Mouse (Mus musculus): ENCODE measurements around the gene Ccn5. TPM values are rescaled to one million over a fixed set of nuclear protein-coding genes. Genes with fewer than 3 reads are reported as not detected.

Ccn5 gene
- polyA plus RNA-seq (2016; fragmentation: Nextera tagmentation; extraction: Ambion mirVana), result 0.13 and 0.48 TPM in 2 replicates

DNA sequence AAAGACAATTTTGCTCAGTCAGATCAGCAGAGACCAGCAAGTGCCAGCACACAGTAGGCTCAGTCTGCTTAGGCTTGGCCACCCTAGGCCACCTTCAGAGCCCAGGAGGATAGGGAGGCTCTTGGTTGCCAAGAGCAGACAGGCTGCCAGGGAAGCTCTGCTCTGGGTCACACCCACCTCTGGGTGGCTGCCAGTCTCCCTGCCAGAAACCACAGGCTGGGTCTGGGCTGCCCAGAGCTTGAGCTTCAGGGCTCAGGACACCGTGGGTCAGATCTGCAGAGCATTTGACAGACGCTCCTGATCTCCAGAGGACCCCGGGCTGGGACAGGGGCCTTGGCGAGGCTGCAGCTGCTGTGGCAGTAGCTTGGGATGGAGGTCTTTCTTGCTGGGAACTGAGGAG, at the start of gene Ccn5:
Ccn5 (plus strand) TSS at position 255 of the 400 bp plus-strand sequence.
- no peaks in the 10 kb centered on the region for H3K9me3 ChIP-seq (replicated peaks)
- WGBS, result 80% methylated on average over 4 of the region's 4 CpGs
- H3K36me3 ChIP-seq, result no peaks in the 10 kb centered on the region
- no peak within 1 kb of the TSS for H3K4me3 ChIP-seq
- no peaks in the 10 kb centered on the region for H3K4me1 ChIP-seq
- no peak within 1 kb of the TSS for H3K27ac ChIP-seq
- ATAC-seq (ENCODE audit: low FRiP score), result no peak
- H3K27me3 ChIP-seq, result no peaks in the 10 kb centered on the region
- no peak within 1 kb of the TSS for H3K4me2 ChIP-seq (replicated peaks)
- no peak within 1 kb of the TSS for H3K9ac ChIP-seq

- Histone ChIP-seq H3K4me2 (replicated peaks) (no peak overlapping the region), H3K36me3 (no peaks in the 10 kb centered on the region), H3K4me1 (peaks cover 4% of the 10 kb centered on the region; the same call in 1 of the 2 replicates), H3K9ac (no peak overlapping the region), H3K9me3 (replicated peaks) (no peaks in the 10 kb centered on the region), H3K4me3 (no peak overlapping the region), H3K27me3 (peaks cover 19% of the 10 kb centered on the region), H3K27ac (no peak overlapping the region)
- ATAC-seq (ENCODE audit: low FRiP score), result no peak
- WGBS, result 11% methylated on average over 13 of the region's 13 CpGs
Measured at GRCm38 (mm10) chr2:163776661-163777060, 44.0 kb upstream of the Ccn5 start.

- H3K27ac ChIP-seq, result no peak overlapping the region
- H3K9ac ChIP-seq, result no peak overlapping the region
- H3K4me1 ChIP-seq, result peaks cover 4% of the 10 kb centered on the region; the same call in 1 of the 2 replicates
- H3K27me3 ChIP-seq, result peaks cover 19% of the 10 kb centered on the region
- no peak for ATAC-seq (ENCODE audit: low FRiP score)
- H3K9me3 ChIP-seq (replicated peaks), result no peaks in the 10 kb centered on the region
- H3K4me2 ChIP-seq (replicated peaks), result no peak overlapping the region
- no peak overlapping the region for H3K4me3 ChIP-seq
- H3K36me3 ChIP-seq, result no peaks in the 10 kb centered on the region
- WGBS, result 0% methylated on average over 2 of the region's 2 CpGs
Measured at GRCm38 (mm10) chr2:163777061-163777460, 43.6 kb upstream of the Ccn5 start.

- Histone ChIP-seq H3K27me3 (peaks cover 19% of the 10 kb centered on the region), H3K9me3 (replicated peaks) (no peaks in the 10 kb centered on the region), H3K4me3 (no peak overlapping the region), H3K9ac (no peak overlapping the region), H3K36me3 (no peaks in the 10 kb centered on the region), H3K27ac (no peak overlapping the region), H3K4me1 (peaks cover 4% of the 10 kb centered on the region; the same call in 1 of the 2 replicates), H3K4me2 (replicated peaks) (no peak overlapping the region)
- ATAC-seq (ENCODE audit: low FRiP score), result no peak
- WGBS, result 58% methylated on average over 4 of the region's 4 CpGs
Measured at GRCm38 (mm10) chr2:163778896-163779295, 41.8 kb upstream of the Ccn5 start.

DNA sequence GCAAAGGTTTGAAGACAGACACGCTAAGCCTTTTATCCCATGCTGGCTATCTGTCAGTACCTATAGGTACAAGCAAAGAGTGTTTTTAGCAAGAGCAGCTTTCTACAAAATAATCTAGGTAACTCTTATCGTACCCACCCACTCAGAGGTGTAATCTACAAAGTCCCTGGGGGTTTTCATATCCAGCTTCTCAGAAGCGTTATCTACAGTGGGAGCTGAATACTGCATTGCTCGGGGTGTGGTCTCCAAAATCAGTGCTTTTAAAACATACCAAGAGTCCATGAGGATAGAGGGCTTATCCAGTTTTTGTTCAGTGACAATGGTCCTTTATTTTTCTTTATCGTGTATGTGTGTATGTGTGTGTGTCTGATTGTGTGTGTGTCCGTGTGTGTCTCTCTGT, 37.3 kb upstream of the Ccn5 start:
- Histone ChIP-seq H3K9me3 (replicated peaks) (no peaks in the 10 kb centered on the region), H3K27me3 (peaks cover 5% of the 10 kb centered on the region; the same call in 1 of the 2 replicates), H3K9ac (no peak overlapping the region), H3K36me3 (no peaks in the 10 kb centered on the region), H3K4me3 (no peak overlapping the region), H3K4me1 (peaks cover 4% of the 10 kb centered on the region; the same call in 1 of the 2 replicates), H3K4me2 (replicated peaks) (no peak overlapping the region), H3K27ac (no peak overlapping the region)
- WGBS, result 92% methylated on average over 6 of the region's 6 CpGs
- ATAC-seq (ENCODE audit: low FRiP score), result no peak

- no peak overlapping the region for H3K27ac ChIP-seq
- H3K27me3 ChIP-seq, result peaks cover 5% of the 10 kb centered on the region; the same call in 1 of the 2 replicates
- ATAC-seq (ENCODE audit: low FRiP score), result no peak
- no peaks in the 10 kb centered on the region for H3K9me3 ChIP-seq (replicated peaks)
- H3K4me1 ChIP-seq, result peaks cover 1% of the 10 kb centered on the region; the same call in 1 of the 2 replicates
- no peak overlapping the region for H3K9ac ChIP-seq
- WGBS, result 75% methylated on average over 4 of the region's 4 CpGs
- H3K4me2 ChIP-seq (replicated peaks), result no peak overlapping the region
- H3K4me3 ChIP-seq, result no peak overlapping the region
- H3K36me3 ChIP-seq, result no peaks in the 10 kb centered on the region
Measured at GRCm38 (mm10) chr2:163783901-163784300, 36.8 kb upstream of the Ccn5 start.

- Histone ChIP-seq H3K27ac (no peak overlapping the region), H3K4me1 (no peaks in the 10 kb centered on the region), H3K4me3 (no peak overlapping the region), H3K27me3 (no peaks in the 10 kb centered on the region), H3K36me3 (no peaks in the 10 kb centered on the region), H3K9me3 (replicated peaks) (no peaks in the 10 kb centered on the region), H3K9ac (no peak overlapping the region), H3K4me2 (replicated peaks) (no peak overlapping the region)
- no peak for ATAC-seq (ENCODE audit: low FRiP score)
- 82% methylated on average over 6 of the region's 6 CpGs for whole genome bisulfite sequencing
Measured at GRCm38 (mm10) chr2:163787086-163787485, 33.6 kb upstream of the Ccn5 start.

DNA sequence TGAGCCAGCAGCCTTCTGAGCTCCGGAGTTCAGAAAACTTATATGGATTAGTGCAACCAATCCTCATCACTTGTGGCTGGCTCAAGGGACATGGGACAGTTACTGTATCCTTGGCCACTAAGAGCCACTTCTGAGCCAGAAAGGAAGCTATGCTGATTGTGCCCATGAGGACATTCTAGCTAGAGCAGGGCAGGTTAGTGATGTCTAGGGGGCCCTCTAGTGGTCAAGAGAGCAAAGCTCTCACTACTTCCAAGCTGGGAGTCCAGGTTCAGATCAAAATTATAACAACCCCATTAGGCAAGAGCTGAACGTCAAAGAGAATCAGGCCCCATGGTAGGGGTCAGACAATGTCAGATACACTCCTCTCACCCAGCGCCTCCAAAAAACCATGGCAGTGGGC, 33.0 kb upstream of the Ccn5 start:
- H3K36me3 ChIP-seq, result no peaks in the 10 kb centered on the region
- WGBS, result 61% methylated on average over 3 of the region's 3 CpGs
- H3K4me3 ChIP-seq, result no peak overlapping the region
- no peak for ATAC-seq (ENCODE audit: low FRiP score)
- H3K9me3 ChIP-seq (replicated peaks), result no peaks in the 10 kb centered on the region
- no peak overlapping the region for H3K4me2 ChIP-seq (replicated peaks)
- no peak overlapping the region for H3K9ac ChIP-seq
- no peaks in the 10 kb centered on the region for H3K4me1 ChIP-seq
- H3K27ac ChIP-seq, result no peak overlapping the region
- H3K27me3 ChIP-seq, result no peaks in the 10 kb centered on the region

- Histone ChIP-seq H3K9ac (no peak overlapping the region), H3K27me3 (no peaks in the 10 kb centered on the region), H3K9me3 (replicated peaks) (no peaks in the 10 kb centered on the region), H3K4me1 (no peaks in the 10 kb centered on the region), H3K4me3 (no peak overlapping the region), H3K4me2 (replicated peaks) (no peak overlapping the region), H3K27ac (no peak overlapping the region), H3K36me3 (no peaks in the 10 kb centered on the region)
- 79% methylated on average over 4 of the region's 4 CpGs for WGBS
- ATAC-seq (ENCODE audit: low FRiP score), result no peak
Measured at GRCm38 (mm10) chr2:163788484-163788883, 32.2 kb upstream of the Ccn5 start.

- no peaks in the 10 kb centered on the region for H3K27me3 ChIP-seq
- H3K4me2 ChIP-seq (replicated peaks), result no peak overlapping the region
- no peak overlapping the region for H3K4me3 ChIP-seq
- H3K4me1 ChIP-seq, result no peaks in the 10 kb centered on the region
- no peaks in the 10 kb centered on the region for H3K9me3 ChIP-seq (replicated peaks)
- no peak overlapping the region for H3K9ac ChIP-seq
- H3K27ac ChIP-seq, result no peak overlapping the region
- ATAC-seq (ENCODE audit: low FRiP score), result no peak
- WGBS, result 74% methylated on average over 7 of the region's 7 CpGs
- no peaks in the 10 kb centered on the region for H3K36me3 ChIP-seq
Measured at GRCm38 (mm10) chr2:163798411-163798810, 22.2 kb upstream of the Ccn5 start.

DNA sequence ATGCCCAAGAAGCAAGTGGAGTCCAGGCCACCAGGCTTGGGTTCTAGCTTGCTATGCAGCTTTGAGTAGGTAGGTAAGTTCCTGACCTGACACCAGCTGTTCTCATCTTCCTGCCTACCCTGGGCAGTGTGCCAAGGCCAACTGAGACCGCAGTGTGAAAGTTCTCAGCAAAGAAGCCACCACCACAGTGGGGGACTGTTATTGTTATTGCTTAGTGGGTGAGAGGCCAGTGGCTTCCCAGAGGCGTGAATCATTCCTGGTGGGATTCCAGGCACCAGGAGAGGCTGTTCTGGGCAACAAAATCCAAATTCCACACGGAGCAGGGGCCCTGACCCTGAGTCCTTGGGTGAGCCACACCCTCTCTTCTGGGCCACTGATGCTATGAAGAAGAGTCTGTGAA, 19.8 kb upstream of the Ccn5 start:
- Histone ChIP-seq H3K36me3 (no peaks in the 10 kb centered on the region), H3K4me3 (no peak overlapping the region), H3K4me2 (replicated peaks) (no peak overlapping the region), H3K9ac (no peak overlapping the region), H3K27me3 (0 out of 2 replicates have a peak, but pooled peaks cover 3% of the 10 kb centered on the region), H3K27ac (no peak overlapping the region), H3K9me3 (replicated peaks) (no peaks in the 10 kb centered on the region), H3K4me1 (no peaks in the 10 kb centered on the region)
- WGBS, result 43% methylated on average over 3 of the region's 3 CpGs
- no peak for ATAC-seq (ENCODE audit: low FRiP score)

- no peaks in the 10 kb centered on the region for H3K4me1 ChIP-seq
- WGBS, result 90% methylated on average over 5 of the region's 5 CpGs
- no peak for ATAC-seq (ENCODE audit: low FRiP score)
- no peak overlapping the region for H3K4me3 ChIP-seq
- H3K9ac ChIP-seq, result no peak overlapping the region
- no peak overlapping the region for H3K27ac ChIP-seq
- 0 out of 2 replicates have a peak, but pooled peaks cover 3% of the 10 kb centered on the region for H3K27me3 ChIP-seq
- no peaks in the 10 kb centered on the region for H3K36me3 ChIP-seq
- no peaks in the 10 kb centered on the region for H3K9me3 ChIP-seq (replicated peaks)
- no peak overlapping the region for H3K4me2 ChIP-seq (replicated peaks)
Measured at GRCm38 (mm10) chr2:163801406-163801805, 19.3 kb upstream of the Ccn5 start.

GRCm38 (mm10) chr2:163803838-163804237, 16.8 kb upstream of the Ccn5 start:
- no peak overlapping the region for H3K4me3 ChIP-seq
- H3K9ac ChIP-seq, result no peak overlapping the region
- no peak overlapping the region for H3K27ac ChIP-seq
- H3K4me1 ChIP-seq, result no peaks in the 10 kb centered on the region
- WGBS, result 76% methylated on average over 5 of the region's 5 CpGs
- no peaks in the 10 kb centered on the region for H3K36me3 ChIP-seq
- H3K4me2 ChIP-seq (replicated peaks), result no peak overlapping the region
- no peaks in the 10 kb centered on the region for H3K9me3 ChIP-seq (replicated peaks)
- no peak for ATAC-seq (ENCODE audit: low FRiP score)
- 0 out of 2 replicates have a peak, but pooled peaks cover 3% of the 10 kb centered on the region for H3K27me3 ChIP-seq

All from hindbrain, embryonic 12.5 days (tissue).